Mouse (Mus musculus) olfactory bulb, adult 2 months (tissue): ENCODE results near the gene Camta1.

Source experiments
- CTCF ChIP-seq: fragments of 200-500 bp; IDR thresholded peaks from 2 replicates; pipeline ENCODE4 v1.5.1; 2012; ENCODE audit warnings: low read depth, mild to moderate bottlenecking, low read length, moderate library complexity; ENCODE audit not compliant: insufficient read depth
- POLR2A ChIP-seq: fragments of 200-500 bp; IDR thresholded peaks from 2 replicates; pipeline ENCODE4 v1.6.1; 2012; ENCODE audit warnings: mild to moderate bottlenecking, low read depth, low read length, moderate library complexity; ENCODE audit not compliant: insufficient read depth

GRCm38 (mm10) chr4:151709269-151709668 lies 152.4 kb downstream of the Camta1 start:
- no peak for TF ChIP-seq POLR2A
- no peak for TF ChIP-seq CTCF
